Mouse (Mus musculus) forebrain, embryonic 15.5 days (tissue): Measurements from ENCODE around the gene Ccng2. TPM values are rescaled to one million over a fixed set of nuclear protein-coding genes. Genes with fewer than 3 reads are reported as not detected.

Experiments used
- ATAC-seq: fragments of 200-750 bp; cut with Nextera tagmentation; replicated peaks from 2 replicates; pipeline ENCODE4 v1.8.0; 2017; ENCODE audit warnings: mild to moderate bottlenecking, moderate TSS enrichment, moderate library complexity
- H3K27ac ChIP-seq: fragments of 300-500 bp; sonication (generic); replicated peaks from 2 replicates; pipeline ENCODE4 v1.5.1; 2015; ENCODE audit warnings: mild to moderate bottlenecking, inconsistent platforms
- H3K27me3 ChIP-seq: fragments of 300-500 bp; sonication (generic); 2 replicates; pipeline ENCODE4 v1.6.1; 2015; ENCODE audit warnings: inconsistent platforms
- H3K36me3 ChIP-seq: fragments of 300-500 bp; sonication (generic); 2 replicates; pipeline ENCODE4 v1.6.1; 2015; ENCODE audit warnings: mild to moderate bottlenecking, inconsistent platforms
- H3K4me1 ChIP-seq: fragments of 300-500 bp; sonication (generic); 2 replicates; pipeline ENCODE4 v1.6.1; 2015; ENCODE audit warnings: inconsistent platforms
- H3K4me2 ChIP-seq: fragments of 300-500 bp; sonication (generic); replicated peaks from 2 replicates; pipeline ENCODE4 v1.6.1; 2015; ENCODE audit warnings: mild to moderate bottlenecking, inconsistent platforms
- H3K4me3 ChIP-seq: fragments of 300-500 bp; sonication (generic); 2 replicates; pipeline ENCODE4 v1.5.1; 2015; ENCODE audit warnings: mild to moderate bottlenecking, inconsistent platforms
- H3K9ac ChIP-seq: fragments of 300-500 bp; sonication (generic); replicated peaks from 2 replicates; pipeline ENCODE4 v1.6.1; 2015; ENCODE audit warnings: mild to moderate bottlenecking, inconsistent platforms
- H3K9me3 ChIP-seq: fragments of 300-500 bp; sonication (generic); 2 replicates; pipeline ENCODE4 v1.6.1; 2016; ENCODE audit warnings: inconsistent platforms
- WGBS: fragments of 180-500 bp; shearing (Covaris S2); methylation state at CpG from one replicate; pipeline ENCODE4 v1.1.7; 2015; ENCODE audit warnings: mixed read lengths; 5-methylcytosine and 5-hydroxymethylcytosine counted together
- polyA plus RNA-seq: library from polyadenylated mRNA; unstranded; fragments of >200 nt; fragmentation: Nextera tagmentation; extraction: Ambion mirVana; gene quantifications from 2 replicates; pipeline ENCODE4 v1.2.1, GENCODE M21; 2015

The Ccng2 gene
- polyA plus RNA-seq, 1 experiment from 2014 or later, result 187 TPM

GRCm38 (mm10) chr5:93265164-93265800, 1.8 kb upstream of the Ccng2 start:
- no peak overlapping the region for H3K4me3 ChIP-seq
- ATAC-seq, result no peak
- H3K9me3 ChIP-seq, result no peaks in the 10 kb centered on the region
- H3K27ac ChIP-seq, result no peak overlapping the region
- no peaks in the 10 kb centered on the region for H3K27me3 ChIP-seq
- H3K4me2 ChIP-seq, result no peak overlapping the region
- H3K9ac ChIP-seq, result no peak overlapping the region
- peaks cover 22% of the 10 kb centered on the region for H3K4me1 ChIP-seq
- WGBS, result 87% methylated on average over 7 of the region's 7 CpGs
- 0 out of 2 replicates have a peak, but pooled peaks cover 3% of the 10 kb centered on the region for H3K36me3 ChIP-seq

- ATAC-seq, result no peak
- WGBS, result 73% methylated on average over 13 of the region's 13 CpGs
- Histone ChIP-seq H3K27me3 (no peaks in the 10 kb centered on the region), H3K9me3 (no peaks in the 10 kb centered on the region), H3K4me3 (peak overlapping the region; percentile 84), H3K27ac (peak overlapping the region; percentile 84), H3K36me3 (peaks cover 8% of the 10 kb centered on the region), H3K9ac (peak overlapping the region; percentile 50; the same call in 1 of the 2 replicates), H3K4me2 (peak overlapping the region; percentile 54), H3K4me1 (peaks cover 22% of the 10 kb centered on the region)
These were observed 1.1 kb upstream of the Ccng2 start for GRCm38 (mm10) chr5:93265801-93266580.

- ATAC-seq, result peak; percentile 78
- Histone ChIP-seq H3K27ac (peak overlapping the region; percentile 97), H3K9me3 (no peaks in the 10 kb centered on the region), H3K9ac (peak overlapping the region; percentile 98), H3K4me2 (peak overlapping the region; percentile 58), H3K36me3 (peaks cover 27% of the 10 kb centered on the region), H3K4me1 (peaks cover 22% of the 10 kb centered on the region), H3K27me3 (no peaks in the 10 kb centered on the region), H3K4me3 (peak overlapping the region; percentile 84)
- WGBS, result under 1% methylated on average over 46 of the region's 48 CpGs
These were observed 972 bp downstream of the Ccng2 start for GRCm38 (mm10) chr5:93267851-93268606.

- no peak for ATAC-seq
- WGBS, result 44% methylated on average over 7 of the region's 7 CpGs
- H3K27ac ChIP-seq, result no peak overlapping the region
- peak overlapping the region; percentile 58 for H3K4me2 ChIP-seq
- peaks cover 22% of the 10 kb centered on the region for H3K4me1 ChIP-seq
- H3K9ac ChIP-seq, result peak overlapping the region; percentile 16; the same call in 1 of the 2 replicates
- H3K9me3 ChIP-seq, result no peaks in the 10 kb centered on the region
- H3K4me3 ChIP-seq, result peak overlapping the region; percentile 84
- peaks cover 48% of the 10 kb centered on the region for H3K36me3 ChIP-seq
- no peaks in the 10 kb centered on the region for H3K27me3 ChIP-seq
These were observed 3.0 kb downstream of the Ccng2 start for GRCm38 (mm10) chr5:93270095-93270494.

- WGBS, result 95% methylated on average over 18 of the region's 18 CpGs
- Histone ChIP-seq H3K9ac (no peak overlapping the region), H3K4me3 (no peak overlapping the region), H3K4me2 (no peak overlapping the region), H3K9me3 (no peaks in the 10 kb centered on the region), H3K27me3 (no peaks in the 10 kb centered on the region), H3K36me3 (peaks cover 54% of the 10 kb centered on the region), H3K4me1 (peaks cover 22% of the 10 kb centered on the region), H3K27ac (no peak overlapping the region)
- no peak for ATAC-seq
These were observed 3.7 kb downstream of the Ccng2 start for GRCm38 (mm10) chr5:93270721-93271120.

GRCm38 (mm10) chr5:93282446-93283107, 15.5 kb downstream of the Ccng2 start:
- H3K4me2 ChIP-seq, result no peak overlapping the region
- WGBS, result 86% methylated on average over 14 of the region's 14 CpGs
- H3K9me3 ChIP-seq, result no peaks in the 10 kb centered on the region
- no peaks in the 10 kb centered on the region for H3K27me3 ChIP-seq
- no peaks in the 10 kb centered on the region for H3K4me1 ChIP-seq
- no peak overlapping the region for H3K4me3 ChIP-seq
- peaks cover 7% of the 10 kb centered on the region for H3K36me3 ChIP-seq
- no peak overlapping the region for H3K9ac ChIP-seq
- ATAC-seq, result no peak
- no peak overlapping the region for H3K27ac ChIP-seq

- no peaks in the 10 kb centered on the region for H3K27me3 ChIP-seq
- H3K4me2 ChIP-seq, result no peak overlapping the region
- no peaks in the 10 kb centered on the region for H3K9me3 ChIP-seq
- 90% methylated on average over 7 of the region's 7 CpGs for WGBS
- no peak overlapping the region for H3K9ac ChIP-seq
- no peak overlapping the region for H3K4me3 ChIP-seq
- ATAC-seq, result no peak
- H3K27ac ChIP-seq, result no peak overlapping the region
- no peaks in the 10 kb centered on the region for H3K4me1 ChIP-seq
- H3K36me3 ChIP-seq, result peaks cover 3% of the 10 kb centered on the region; the same call in 1 of the 2 replicates
These were observed 16.1 kb downstream of the Ccng2 start for GRCm38 (mm10) chr5:93283109-93283508.

GRCm38 (mm10) chr5:93288553-93288952, 21.5 kb downstream of the Ccng2 start:
- ATAC-seq, result no peak
- Histone ChIP-seq H3K36me3 (no peaks in the 10 kb centered on the region), H3K9ac (no peak overlapping the region), H3K4me2 (no peak overlapping the region), H3K27me3 (no peaks in the 10 kb centered on the region), H3K4me1 (no peaks in the 10 kb centered on the region), H3K27ac (no peak overlapping the region), H3K4me3 (no peak overlapping the region), H3K9me3 (no peaks in the 10 kb centered on the region)

GRCm38 (mm10) chr5:93290282-93290681, 23.2 kb downstream of the Ccng2 start:
- no peak for ATAC-seq
- no peak overlapping the region for H3K27ac ChIP-seq
- no peaks in the 10 kb centered on the region for H3K9me3 ChIP-seq
- H3K9ac ChIP-seq, result no peak overlapping the region
- no peaks in the 10 kb centered on the region for H3K27me3 ChIP-seq
- WGBS, result 67% methylated on average over 2 of the region's 2 CpGs
- H3K4me1 ChIP-seq, result no peaks in the 10 kb centered on the region
- no peak overlapping the region for H3K4me3 ChIP-seq
- H3K4me2 ChIP-seq, result no peak overlapping the region
- H3K36me3 ChIP-seq, result no peaks in the 10 kb centered on the region

GRCm38 (mm10) chr5:93296341-93296746, 29.3 kb downstream of the Ccng2 start:
- H3K9ac ChIP-seq, result no peak overlapping the region
- H3K36me3 ChIP-seq, result no peaks in the 10 kb centered on the region
- no peak for ATAC-seq
- H3K4me1 ChIP-seq, result no peaks in the 10 kb centered on the region
- 84% methylated on average over 5 of the region's 5 CpGs for WGBS
- no peak overlapping the region for H3K27ac ChIP-seq
- H3K27me3 ChIP-seq, result no peaks in the 10 kb centered on the region
- no peak overlapping the region for H3K4me2 ChIP-seq
- H3K9me3 ChIP-seq, result no peaks in the 10 kb centered on the region
- no peak overlapping the region for H3K4me3 ChIP-seq

- Histone ChIP-seq H3K4me3 (no peak overlapping the region), H3K27me3 (no peaks in the 10 kb centered on the region), H3K4me2 (no peak overlapping the region), H3K4me1 (no peaks in the 10 kb centered on the region), H3K27ac (no peak overlapping the region), H3K9ac (no peak overlapping the region), H3K36me3 (no peaks in the 10 kb centered on the region), H3K9me3 (no peaks in the 10 kb centered on the region)
- WGBS, result 87% methylated on average over 4 of the region's 4 CpGs
- ATAC-seq, result no peak
These were observed 29.7 kb downstream of the Ccng2 start for GRCm38 (mm10) chr5:93296754-93297153.

GRCm38 (mm10) chr5:93297311-93297710, 30.3 kb downstream of the Ccng2 start:
- Histone ChIP-seq H3K4me2 (no peak overlapping the region), H3K4me1 (no peaks in the 10 kb centered on the region), H3K9ac (no peak overlapping the region), H3K36me3 (no peaks in the 10 kb centered on the region), H3K9me3 (no peaks in the 10 kb centered on the region), H3K4me3 (no peak overlapping the region), H3K27ac (no peak overlapping the region), H3K27me3 (no peaks in the 10 kb centered on the region)
- 91% methylated on average over 3 of the region's 3 CpGs for WGBS
- no peak for ATAC-seq
